Mouse (Mus musculus) stomach, embryonic 14.5 days (tissue): ENCODE results near the gene Tmem189. TPM values are rescaled to one million over a fixed set of nuclear protein-coding genes. Genes with fewer than 3 reads are reported as not detected.

Source experiments
- ATAC-seq: fragments of 200-750 bp; cut with Nextera tagmentation; 2 replicates; pipeline ENCODE4 v1.8.0; 2017; ENCODE audit warnings: low read depth, moderate TSS enrichment; ENCODE audit not compliant: insufficient number of reproducible peaks, insufficient read depth, low FRiP score
- H3K27ac ChIP-seq: fragments of 300-500 bp; sonication (generic); 2 replicates; pipeline ENCODE4 v1.5.1; 2014; ENCODE audit warnings: mild to moderate bottlenecking, low read length, moderate library complexity, mixed read lengths
- H3K27me3 ChIP-seq: fragments of 300-500 bp; sonication (generic); 2 replicates; pipeline ENCODE4 v1.6.1; 2014; ENCODE audit warnings: low read length, control low read depth, mixed read lengths; ENCODE audit not compliant: control insufficient read depth, insufficient read depth
- H3K36me3 ChIP-seq: fragments of 300-500 bp; sonication (generic); 2 replicates; pipeline ENCODE4 v1.6.1; 2014; ENCODE audit warnings: mild to moderate bottlenecking, control low read depth, low read length, moderate library complexity, mixed read lengths; ENCODE audit not compliant: control insufficient read depth, insufficient read depth
- H3K4me1 ChIP-seq: fragments of 300-500 bp; sonication (generic); 2 replicates; pipeline ENCODE4 v1.6.1; 2014; ENCODE audit warnings: low read length, control low read depth, mixed read lengths; ENCODE audit not compliant: control insufficient read depth, insufficient read depth
- H3K4me2 ChIP-seq: fragments of 300-500 bp; sonication (generic); replicated peaks from 2 replicates; pipeline ENCODE4 v1.6.1; 2014; ENCODE audit warnings: low read depth, low read length, control low read depth
- H3K4me3 ChIP-seq: fragments of 300-500 bp; sonication (generic); 2 replicates; pipeline ENCODE4 v1.5.1; 2014; ENCODE audit warnings: low read depth, low read length, control low read depth
- H3K9ac ChIP-seq: fragments of 300-500 bp; sonication (generic); replicated peaks from 2 replicates; pipeline ENCODE4 v1.6.1; 2014; ENCODE audit warnings: low read depth, mild to moderate bottlenecking, control low read depth, low read length, moderate library complexity, mixed read lengths
- H3K9me3 ChIP-seq: fragments of 300-500 bp; sonication (generic); 2 replicates; pipeline ENCODE4 v1.6.1; 2016; ENCODE audit warnings: low read depth, low read length, control low read depth; ENCODE audit not compliant: control insufficient read depth
- WGBS: fragments of 180-500 bp; shearing (Covaris S2); extraction: QIAGEN DNeasy Blood & Tissue Kit; methylation state at CpG from one replicate; pipeline ENCODE4 v1.1.7; 2014; 5-methylcytosine and 5-hydroxymethylcytosine counted together
- polyA plus RNA-seq: library from polyadenylated mRNA; unstranded; fragments of >200 nt; fragmentation: Nextera tagmentation; extraction: Ambion mirVana; gene quantifications from 2 replicates; pipeline ENCODE4 v1.2.1, GENCODE M21; 2014

Tmem189 gene
- polyA plus RNA-seq, 1 experiment from 2014 or later, result 38.9 TPM

DNA sequence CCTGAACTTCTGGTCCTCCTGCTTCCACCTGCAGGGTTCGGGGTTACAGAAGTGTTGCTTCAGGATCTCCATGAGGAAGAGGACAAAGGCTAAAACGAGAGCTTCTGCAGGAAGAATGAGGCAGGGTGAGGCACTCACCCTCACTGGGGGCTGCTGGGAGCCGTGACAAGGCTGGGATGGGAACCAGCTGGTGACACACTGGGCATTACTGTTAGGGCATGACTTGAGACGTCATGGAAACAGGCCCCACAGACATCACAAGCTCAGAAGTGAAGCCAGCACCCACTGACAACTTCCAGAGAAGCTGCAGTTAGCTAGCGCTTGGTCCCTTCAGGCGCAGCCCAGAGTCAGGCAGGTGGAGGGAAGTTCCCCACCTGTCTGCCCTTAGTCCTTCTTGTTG, 89.7 kb downstream of the Tmem189 start:
- H3K27ac ChIP-seq, result no peak overlapping the region

DNA sequence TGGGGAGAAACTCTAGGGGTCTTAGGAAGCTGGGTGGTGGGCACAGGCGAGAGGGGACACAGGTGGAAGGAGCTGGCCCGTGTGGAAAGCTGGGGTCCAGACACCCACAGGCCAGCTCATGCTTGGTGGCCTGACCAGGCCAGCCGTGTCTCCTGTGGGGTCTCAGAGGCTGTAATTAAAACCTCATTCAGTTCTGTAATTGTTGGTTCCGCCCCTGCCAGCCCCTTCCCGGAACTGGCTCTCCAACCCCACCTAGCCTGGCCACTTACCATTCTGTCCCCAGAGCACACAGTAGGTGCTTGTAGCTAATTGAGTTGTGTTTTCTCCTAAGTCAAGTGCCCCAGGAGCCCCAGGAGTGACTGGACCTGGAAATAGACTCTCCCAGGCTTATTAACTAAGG, 90.4 kb downstream of the Tmem189 start:
- Histone ChIP-seq H3K27ac (no peak overlapping the region), H3K9me3 (no peaks in the 10 kb centered on the region), H3K4me2 (no peak overlapping the region), H3K4me1 (peaks cover 54% of the 10 kb centered on the region), H3K4me3 (no peak overlapping the region), H3K36me3 (no peaks in the 10 kb centered on the region), H3K9ac (no peak overlapping the region), H3K27me3 (no peaks in the 10 kb centered on the region)
- ATAC-seq, result no peak
- WGBS, result 83% methylated on average over 5 of the region's 5 CpGs

More for the DNA sequence above, 89.7 kb downstream of the Tmem189 start:
- H3K4me2 ChIP-seq, result no peak overlapping the region
- no peak overlapping the region for H3K4me3 ChIP-seq
- H3K36me3 ChIP-seq, result no peaks in the 10 kb centered on the region
- no peaks in the 10 kb centered on the region for H3K27me3 ChIP-seq
- no peaks in the 10 kb centered on the region for H3K9me3 ChIP-seq
- H3K9ac ChIP-seq, result no peak overlapping the region
- ATAC-seq, result no peak
- peaks cover 50% of the 10 kb centered on the region for H3K4me1 ChIP-seq
- 60% methylated on average over 6 of the region's 6 CpGs for WGBS

DNA sequence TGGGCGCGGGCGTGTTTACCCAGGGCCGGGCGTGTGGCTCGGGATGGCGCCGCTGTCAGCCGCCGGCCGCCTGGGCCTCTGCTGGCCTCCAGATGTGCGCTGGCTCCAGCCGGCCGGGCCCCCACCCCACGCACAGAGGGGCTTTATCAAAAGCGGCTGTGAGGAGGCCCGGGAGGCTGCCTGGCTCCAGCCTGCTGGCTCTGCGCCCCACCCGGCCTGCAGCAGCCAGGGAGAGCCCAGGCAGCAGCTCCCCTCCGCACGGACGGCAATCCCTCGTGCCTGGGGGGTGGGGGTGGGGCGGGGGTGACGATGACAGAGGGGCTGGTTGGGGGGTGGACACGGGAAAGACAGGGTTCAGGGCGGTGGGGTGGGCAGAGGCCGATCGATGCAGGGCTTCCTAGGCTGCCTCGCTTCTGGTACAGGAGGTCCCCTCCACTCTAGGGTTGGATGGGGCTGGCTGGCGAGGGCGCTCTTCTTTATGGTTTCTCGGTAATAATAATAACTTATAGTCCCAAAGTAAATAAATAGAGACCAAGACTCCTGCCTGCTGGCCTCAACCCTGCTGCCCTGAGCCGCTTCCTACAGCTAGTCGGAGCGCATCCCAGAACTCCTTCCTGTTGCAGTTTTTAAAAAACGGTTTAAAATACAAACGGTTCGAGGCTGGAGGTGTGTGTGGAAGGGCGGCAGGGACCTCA, 92.0 kb downstream of the Tmem189 start:
- Histone ChIP-seq H3K27me3 (no peaks in the 10 kb centered on the region), H3K4me1 (peaks cover 64% of the 10 kb centered on the region), H3K9ac (0 out of 2 replicates have a peak overlapping the region, but pooled peaks have one; percentile 19), H3K36me3 (no peaks in the 10 kb centered on the region), H3K27ac (peak overlapping the region; percentile 86), H3K4me2 (peak overlapping the region; percentile 47), H3K9me3 (no peaks in the 10 kb centered on the region), H3K4me3 (0 out of 2 replicates have a peak overlapping the region, but pooled peaks have one; percentile 7)
- peak; percentile 80 for ATAC-seq
- WGBS, result 13% methylated on average over 39 of the region's 40 CpGs

DNA sequence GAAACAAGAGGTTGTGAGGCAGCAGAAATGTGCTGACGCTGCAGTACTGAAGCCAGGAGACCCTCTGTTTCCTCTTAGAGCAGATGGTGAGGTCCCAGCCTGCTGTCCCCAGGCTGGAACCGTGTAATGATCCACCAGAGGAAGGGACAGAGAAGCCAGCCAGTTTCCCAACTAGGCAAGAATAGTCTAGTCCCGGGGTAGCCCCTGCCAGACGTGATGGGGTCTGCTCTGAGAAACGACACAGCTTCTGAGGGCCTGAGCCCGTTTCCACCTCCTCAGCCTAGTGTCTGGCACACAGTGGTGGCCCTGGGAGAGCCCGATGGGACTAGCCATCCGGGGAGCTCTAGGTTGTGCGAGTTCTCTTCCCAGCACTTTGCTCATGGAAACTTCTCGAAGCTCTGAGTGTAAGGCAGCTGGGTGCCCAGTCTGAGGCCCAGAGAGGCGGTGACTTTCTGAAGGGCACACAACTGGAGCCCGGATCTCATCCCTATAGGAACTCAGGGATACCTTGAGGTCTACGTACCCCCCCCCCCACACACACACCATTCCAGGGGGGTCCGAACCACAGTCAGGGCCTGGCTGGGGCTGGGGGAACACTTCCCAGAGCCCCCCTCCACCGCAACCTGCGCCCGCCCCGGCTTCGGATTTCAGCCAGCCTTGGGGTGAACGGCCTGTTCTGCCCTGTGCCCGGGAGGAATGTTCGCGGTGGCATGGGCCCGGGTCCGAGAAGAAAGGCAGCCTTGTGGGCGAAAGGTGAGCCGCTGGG, 92.7 kb downstream of the Tmem189 start:
- Histone ChIP-seq H3K36me3 (no peaks in the 10 kb centered on the region), H3K4me3 (0 out of 2 replicates have a peak overlapping the region, but pooled peaks have one; percentile 7), H3K27me3 (no peaks in the 10 kb centered on the region), H3K4me2 (peak overlapping the region; percentile 47), H3K9me3 (no peaks in the 10 kb centered on the region), H3K27ac (peak overlapping the region; percentile 86), H3K9ac (0 out of 2 replicates have a peak overlapping the region, but pooled peaks have one; percentile 19), H3K4me1 (peaks cover 64% of the 10 kb centered on the region)
- 26% methylated on average over 25 of the region's 27 CpGs for WGBS
- peak; percentile 23 for ATAC-seq

DNA sequence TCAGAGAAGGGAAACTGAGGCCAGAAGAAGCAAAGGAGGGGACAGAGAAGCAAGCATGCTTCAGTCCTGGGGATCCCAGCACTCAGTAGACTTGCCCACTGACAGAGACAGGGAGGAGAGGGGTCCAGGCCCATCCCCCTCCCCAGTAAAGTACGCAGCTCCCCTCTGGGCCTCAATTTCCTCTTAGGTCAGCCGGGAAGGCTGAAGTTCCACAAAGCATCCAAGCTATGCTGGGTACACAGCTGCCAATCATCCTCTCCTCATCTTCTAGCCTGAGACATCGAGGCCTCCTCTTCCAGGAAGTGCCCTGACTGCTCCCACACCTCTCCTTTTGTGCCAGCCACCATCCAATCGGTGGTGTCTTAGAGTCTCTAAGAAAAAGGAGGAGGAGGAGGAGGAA, 93.4 kb downstream of the Tmem189 start:
- H3K4me3 ChIP-seq, result no peak overlapping the region
- H3K4me1 ChIP-seq, result peaks cover 64% of the 10 kb centered on the region
- no peak for ATAC-seq
- peak overlapping the region; percentile 86; the same call in 1 of the 2 replicates for H3K27ac ChIP-seq
- H3K9ac ChIP-seq, result no peak overlapping the region
- 27% methylated on average over 4 of the region's 4 CpGs for WGBS
- no peaks in the 10 kb centered on the region for H3K27me3 ChIP-seq
- no peaks in the 10 kb centered on the region for H3K9me3 ChIP-seq
- H3K4me2 ChIP-seq, result no peak overlapping the region
- H3K36me3 ChIP-seq, result no peaks in the 10 kb centered on the region

DNA sequence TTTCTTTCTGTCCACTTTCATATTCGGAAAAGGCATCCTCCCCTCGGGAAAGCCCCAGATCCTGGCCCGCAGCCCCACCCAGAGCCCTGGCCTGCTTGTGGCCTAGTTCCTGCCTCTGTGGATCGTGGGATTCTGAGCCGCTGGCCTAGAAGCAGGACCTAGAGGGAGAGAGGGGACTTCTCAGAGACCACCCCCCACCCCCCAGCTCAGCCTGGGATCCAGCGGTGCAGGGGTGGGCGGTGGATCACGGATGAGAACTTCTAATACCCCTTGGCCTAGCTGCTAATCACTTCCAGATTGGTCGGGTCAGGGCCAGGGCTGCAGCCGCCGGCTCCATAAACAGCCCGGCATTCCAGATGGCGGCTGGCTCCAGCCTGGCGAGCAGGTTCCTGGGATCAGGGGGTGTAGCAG, 93.9 kb downstream of the Tmem189 start:
- no peak overlapping the region for H3K4me3 ChIP-seq

DNA sequence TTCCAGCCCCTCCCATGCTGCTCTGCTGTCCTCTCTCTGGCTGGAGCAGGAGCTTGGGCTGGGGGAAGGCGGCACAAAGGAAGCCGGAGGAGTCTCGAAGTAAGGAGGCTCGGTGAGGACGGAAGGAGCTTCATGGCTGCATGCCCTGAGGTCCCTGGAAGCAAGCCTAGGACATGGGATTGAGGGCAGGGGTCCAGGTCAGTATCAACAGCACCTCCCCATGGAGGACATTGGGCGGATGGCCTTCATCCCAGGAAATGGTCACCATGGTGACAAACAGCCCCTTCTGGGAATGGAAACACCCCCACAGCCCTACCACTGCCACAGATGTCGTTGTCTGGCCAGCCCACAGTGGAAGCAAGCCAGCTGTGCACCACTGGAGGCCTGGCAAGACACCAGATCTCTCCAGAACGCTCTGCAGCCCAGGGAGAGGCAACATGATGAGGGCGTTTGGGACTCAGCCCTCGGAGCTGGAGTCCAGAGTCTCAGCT, 95.1 kb downstream of the Tmem189 start:
- 22% methylated on average over 10 of the region's 10 CpGs for WGBS
- peak; percentile 46; the same call in 1 of the 2 replicates for ATAC-seq
- no peaks in the 10 kb centered on the region for H3K27me3 ChIP-seq
- H3K4me1 ChIP-seq, result peaks cover 53% of the 10 kb centered on the region
- no peaks in the 10 kb centered on the region for H3K9me3 ChIP-seq
- H3K27ac ChIP-seq, result peak overlapping the region; percentile 86
- no peak overlapping the region for H3K4me3 ChIP-seq
- no peak overlapping the region for H3K9ac ChIP-seq
- no peak overlapping the region; the same call in 1 of the 2 replicates for H3K4me2 ChIP-seq
- no peaks in the 10 kb centered on the region for H3K36me3 ChIP-seq

More for the DNA sequence above, 93.9 kb downstream of the Tmem189 start:
- Histone ChIP-seq H3K27me3 (no peaks in the 10 kb centered on the region), H3K36me3 (no peaks in the 10 kb centered on the region), H3K9ac (no peak overlapping the region; the same call in 1 of the 2 replicates), H3K27ac (peak overlapping the region; percentile 86), H3K4me1 (peaks cover 64% of the 10 kb centered on the region), H3K9me3 (no peaks in the 10 kb centered on the region), H3K4me2 (no peak overlapping the region)
- ATAC-seq, result no peak
- 29% methylated on average over 14 of the region's 14 CpGs for WGBS

DNA sequence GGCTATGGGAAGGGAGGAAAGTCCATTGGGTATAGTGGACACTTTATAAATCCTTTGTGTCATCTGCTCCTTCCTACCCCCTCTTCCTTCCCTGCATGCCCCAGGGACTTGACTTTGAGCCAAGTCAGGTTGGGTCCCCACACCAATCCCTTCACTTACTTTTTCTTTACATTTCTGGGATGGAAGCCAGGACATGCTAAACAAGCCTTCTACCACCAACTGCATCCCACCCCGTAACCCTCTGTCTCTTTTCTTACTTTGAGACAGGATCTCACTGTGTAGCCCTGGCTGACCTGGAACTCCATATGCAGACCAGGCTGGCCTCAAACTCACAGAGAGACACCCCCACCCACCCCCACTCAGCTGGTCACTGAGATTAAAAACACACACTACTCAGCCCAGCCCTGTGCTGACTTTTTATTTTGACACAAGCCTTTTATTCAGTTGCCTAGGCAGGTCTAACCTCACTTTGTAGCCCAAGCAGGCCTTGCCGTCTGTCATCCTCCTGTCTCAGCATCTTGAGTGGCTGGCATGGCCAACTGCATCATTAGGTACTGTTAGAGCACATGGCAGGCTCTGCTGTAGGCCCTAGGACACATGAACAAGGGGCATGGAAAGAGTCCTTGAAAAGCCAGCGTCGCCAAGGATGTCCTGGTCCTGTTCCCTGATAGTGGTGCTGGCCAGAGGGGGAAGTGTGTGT, 95.9 kb downstream of the Tmem189 start:
- 67% methylated on average over 4 of the region's 4 CpGs for WGBS

More for the DNA sequence above, 95.9 kb downstream of the Tmem189 start:
- Histone ChIP-seq H3K4me2 (no peak overlapping the region; the same call in 1 of the 2 replicates), H3K27me3 (no peaks in the 10 kb centered on the region), H3K9ac (no peak overlapping the region), H3K9me3 (no peaks in the 10 kb centered on the region), H3K4me1 (peaks cover 54% of the 10 kb centered on the region), H3K36me3 (no peaks in the 10 kb centered on the region), H3K4me3 (no peak overlapping the region), H3K27ac (peak overlapping the region; percentile 86)
- no peak for ATAC-seq
